Comparison of ENCODE assay signal across 25 mouse cellular contexts in the genomic region with DNA sequence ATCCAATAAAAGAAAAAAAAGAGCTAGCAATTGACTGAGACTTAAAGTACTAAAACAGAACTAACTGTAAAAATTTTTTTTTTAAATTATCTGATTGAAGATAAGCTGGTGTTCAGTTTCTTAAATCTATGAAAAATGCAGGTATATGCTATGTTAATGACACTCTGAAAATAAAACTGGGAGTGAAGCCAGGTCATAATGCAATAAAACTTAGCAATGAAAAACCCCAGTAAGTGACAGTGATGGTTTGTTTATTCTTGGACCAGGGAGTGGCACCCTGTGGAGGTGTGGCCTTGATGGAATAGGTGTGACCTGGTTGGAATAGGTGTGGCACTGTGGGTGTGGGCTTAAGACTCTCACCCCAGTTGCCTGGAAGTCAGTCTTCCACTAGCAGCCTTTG. TPM values are rescaled to one million over a fixed set of nuclear protein-coding genes. Genes with fewer than 3 reads are reported as not detected.
"Had no signal": no experiment of that assay in that cellular context is flagged by ENCODE, and none has a peak within 500 bp of the region (broad histone marks: within the 10 kb centered on the region; RNA-seq: fewer than 3 reads in every experiment).

No protein-coding gene starts in this region.

- H3K4me1 ChIP-seq: lung, embryonic 15.5 days; megakaryocyte, embryonic 14.5 days; midbrain, embryonic 13.5 days; midbrain, embryonic 15.5 days; neural tube, embryonic 12.5 days; stomach, embryonic 15.5 days had no signal

- H3K9me3 ChIP-seq: lung, embryonic 15.5 days; midbrain, embryonic 13.5 days; midbrain, embryonic 15.5 days; neural tube, embryonic 12.5 days; stomach, embryonic 15.5 days had no signal

- H3K27ac ChIP-seq: lung, embryonic 15.5 days; macrophage; midbrain, embryonic 13.5 days; midbrain, embryonic 15.5 days; neural tube, embryonic 12.5 days; stomach, embryonic 15.5 days; stomach, postnatal 0 days had no signal

- ATAC-seq: lung, postnatal 0 days; midbrain, embryonic 13.5 days; midbrain, embryonic 15.5 days had no signal

- H3K27me3 ChIP-seq: lung, embryonic 15.5 days; megakaryocyte, embryonic 14.5 days; midbrain, embryonic 13.5 days; midbrain, embryonic 15.5 days; neural tube, embryonic 12.5 days; stomach, embryonic 15.5 days had no signal

- DNase-seq: lung, adult 2 months; lung, postnatal 14 days; lung, postnatal 36 days; right cerebral cortex, postnatal 14 days; thymus, adult 2 months; thymus, postnatal 25 days; thymus, postnatal 4 days had no signal

- H3K4me2 ChIP-seq: lung, embryonic 15.5 days; midbrain, embryonic 11.5 days; midbrain, embryonic 13.5 days; midbrain, embryonic 15.5 days; neural tube, embryonic 12.5 days; stomach, embryonic 15.5 days had no signal

- H3K4me3 ChIP-seq: lung, embryonic 15.5 days; megakaryocyte, embryonic 14.5 days; midbrain, embryonic 13.5 days; midbrain, embryonic 15.5 days; neural tube, embryonic 12.5 days; stomach, embryonic 15.5 days had no signal

- H3K9ac ChIP-seq: lung, embryonic 15.5 days; midbrain, embryonic 13.5 days; midbrain, embryonic 15.5 days; neural tube, embryonic 12.5 days; stomach, embryonic 15.5 days had no signal

- H3K36me3 ChIP-seq: lung, embryonic 15.5 days; midbrain, embryonic 13.5 days; midbrain, embryonic 15.5 days; neural tube, embryonic 12.5 days; stomach, embryonic 15.5 days had no signal

RNA-seq across cellular contexts. Expression of gene Gm428, which starts 36.5 kb away (rescaled TPM):
- total RNA-seq: megakaryocyte progenitor cell, adult 5-6 weeks; midbrain, postnatal 0 days; monocyte, adult 5-6 weeks; neutrophil, adult 5-6 weeks had no signal
- polyA plus RNA-seq: lung, adult 2 months; lung, embryonic 15.5 days; lung, postnatal 0 days; macrophage; midbrain, embryonic 11.5 days; midbrain, embryonic 13.5 days; midbrain, embryonic 15.5 days; midbrain, postnatal 0 days; neural tube, embryonic 12.5 days; neural tube, embryonic 14.5 days; spleen, adult 2 months; stomach, embryonic 15.5 days; stomach, postnatal 0 days; testis, adult 2 months; thymus, adult 2 months; urinary bladder, adult 2 months had no signal

RNA-seq across cellular contexts. Expression of gene Gm11239, which starts 51.7 kb away (rescaled TPM):
- total RNA-seq: megakaryocyte progenitor cell, adult 5-6 weeks; midbrain, postnatal 0 days; monocyte, adult 5-6 weeks; neutrophil, adult 5-6 weeks had no signal
- polyA plus RNA-seq: lung, adult 2 months; lung, embryonic 15.5 days; lung, postnatal 0 days; macrophage; midbrain, embryonic 11.5 days; midbrain, embryonic 13.5 days; midbrain, embryonic 15.5 days; midbrain, postnatal 0 days; neural tube, embryonic 12.5 days; neural tube, embryonic 14.5 days; spleen, adult 2 months; stomach, embryonic 15.5 days; stomach, postnatal 0 days; testis, adult 2 months; thymus, adult 2 months; urinary bladder, adult 2 months had no signal
